Mouse (Mus musculus): Measurements from ENCODE around the gene Chga. TPM values are rescaled to one million over a fixed set of nuclear protein-coding genes. Genes with fewer than 3 reads are reported as not detected.

The Chga gene
- polyA plus RNA-seq, 1 experiment from 2014 or later, result 0.54 TPM

DNA sequence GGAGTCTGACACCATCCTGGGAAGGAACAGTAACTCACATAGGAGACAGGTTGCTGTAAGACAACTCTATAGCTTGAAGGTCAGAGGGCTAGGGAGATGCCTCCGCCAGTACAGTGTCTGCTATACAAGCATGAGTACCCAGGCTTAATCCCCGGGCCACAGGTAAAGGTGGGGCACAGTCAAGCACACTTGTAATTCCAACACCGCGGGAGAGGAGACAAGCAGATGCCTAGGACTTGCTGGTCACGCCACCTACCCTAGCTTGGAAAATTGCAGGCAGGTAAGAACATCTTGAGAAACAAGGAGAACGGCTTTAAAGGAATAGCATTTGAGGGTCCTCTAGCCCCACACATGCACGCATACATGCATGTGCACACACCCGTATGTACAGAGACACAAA lies 52.3 kb downstream of the Chga start:
- DNase-seq (ENCODE audit: low spot score), result peak; percentile 65
- Histone ChIP-seq H3K4me2 (replicated peaks; ENCODE audit: low read depth, low read length) (no peak overlapping the region), H3K4me3 (ENCODE audit: low read depth, low read length) (no peak overlapping the region), H3K9me3 (ENCODE audit: low read length) (no peaks in the 10 kb centered on the region), H3K9ac (replicated peaks; ENCODE audit: low read depth) (no peak overlapping the region), H3K36me3 (ENCODE audit: insufficient read depth, low read length) (no peaks in the 10 kb centered on the region), H3K4me1 (ENCODE audit: insufficient read depth, low read depth, low read length) (no peaks in the 10 kb centered on the region), H3K27me3 (replicated peaks; ENCODE audit: insufficient read depth, low read length) (no peaks in the 10 kb centered on the region), H3K27ac (ENCODE audit: low read length) (no peak overlapping the region)
- peak; percentile 87 for ATAC-seq
- 76% methylated on average over 8 of the region's 8 CpGs for WGBS
- TF ChIP-seq CTCF (IDR thresholded peaks at IDR 0.05), result peak; percentile 59
- TF ChIP-seq EP300 (IDR thresholded peaks at IDR 0.05), result no peak

DNA sequence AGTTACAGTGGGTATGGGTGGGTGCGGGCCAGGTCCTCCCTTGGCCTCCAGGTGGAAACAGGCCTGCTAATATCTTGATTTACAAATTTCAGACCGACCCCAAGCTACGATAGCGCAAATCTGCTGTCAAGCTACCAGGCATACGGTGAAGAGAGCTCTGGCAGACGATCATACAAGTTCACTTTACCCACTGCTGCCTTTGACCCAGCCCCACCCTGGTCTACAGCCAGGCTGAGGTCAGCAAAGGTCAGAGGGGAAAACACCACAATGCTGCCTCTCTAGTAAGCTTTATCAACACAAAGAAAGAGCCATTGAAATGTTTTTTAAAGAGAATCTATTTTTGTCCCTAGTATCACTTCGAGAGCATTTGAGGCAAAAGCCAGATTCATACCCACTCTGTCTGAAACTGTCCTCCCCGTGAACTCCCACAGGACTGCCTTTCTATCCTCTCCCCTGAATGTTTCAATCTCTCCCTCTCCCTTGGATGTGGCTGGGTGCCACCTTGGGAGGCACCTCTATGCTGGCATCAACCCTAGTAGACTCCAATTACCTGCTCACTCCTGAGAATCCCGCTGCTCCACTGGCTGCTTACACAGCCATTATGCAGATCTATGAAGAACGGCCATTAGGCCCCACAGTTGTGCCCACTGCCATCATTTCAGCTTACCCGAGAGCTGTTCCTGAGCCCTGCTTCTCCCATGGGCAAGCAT lies 53.2 kb downstream of the Chga start:
- H3K9me3 ChIP-seq (ENCODE audit: low read length), result no peaks in the 10 kb centered on the region
- DNase-seq (ENCODE audit: low spot score) (no peak), ATAC-seq (no peak)
- no peak overlapping the region for H3K4me3 ChIP-seq (ENCODE audit: low read depth, low read length)
- 79% methylated on average over 11 of the region's 11 CpGs for WGBS
- no peaks in the 10 kb centered on the region for H3K36me3 ChIP-seq (ENCODE audit: insufficient read depth, low read length)
- TF ChIP-seq CTCF (IDR thresholded peaks at IDR 0.05) (no peak), EP300 (IDR thresholded peaks at IDR 0.05) (no peak)
- H3K4me2 ChIP-seq (replicated peaks; ENCODE audit: low read depth, low read length), result no peak overlapping the region
- H3K9ac ChIP-seq (replicated peaks; ENCODE audit: low read depth), result no peak overlapping the region
- H3K27me3 ChIP-seq (replicated peaks; ENCODE audit: insufficient read depth, low read length), result no peaks in the 10 kb centered on the region
- H3K4me1 ChIP-seq (ENCODE audit: insufficient read depth, low read depth, low read length), result no peaks in the 10 kb centered on the region
- H3K27ac ChIP-seq (ENCODE audit: low read length), result no peak overlapping the region

DNA sequence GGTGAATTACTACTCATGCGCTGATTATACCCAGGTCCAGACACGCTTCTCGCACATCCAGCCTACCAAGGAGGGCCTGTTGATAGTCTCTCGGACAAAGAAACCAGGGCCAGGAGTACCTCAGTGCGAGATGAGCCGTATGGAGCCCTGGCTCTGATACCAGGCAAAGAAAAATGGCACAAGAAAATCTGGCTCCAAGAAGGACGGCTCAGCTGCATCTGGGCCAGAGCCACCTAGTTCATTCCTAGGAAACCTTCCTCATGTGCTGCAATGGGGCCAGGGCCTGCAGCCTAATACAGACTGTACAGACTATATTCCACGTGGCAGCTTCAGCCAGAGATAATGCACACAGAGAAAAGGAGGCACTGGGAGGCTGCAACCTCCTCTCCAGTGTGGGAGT lies 56.2 kb downstream of the Chga start:
- Histone ChIP-seq H3K27ac (ENCODE audit: low read length) (no peak overlapping the region), H3K4me2 (replicated peaks; ENCODE audit: low read depth, low read length) (no peak overlapping the region), H3K4me3 (ENCODE audit: low read depth, low read length) (no peak overlapping the region), H3K4me1 (ENCODE audit: insufficient read depth, low read depth, low read length) (no peaks in the 10 kb centered on the region), H3K9ac (replicated peaks; ENCODE audit: low read depth) (no peak overlapping the region), H3K27me3 (replicated peaks; ENCODE audit: insufficient read depth, low read length) (no peaks in the 10 kb centered on the region), H3K9me3 (ENCODE audit: low read length) (no peaks in the 10 kb centered on the region), H3K36me3 (ENCODE audit: insufficient read depth, low read length) (no peaks in the 10 kb centered on the region)
- ATAC-seq, result no peak
- no peak for TF ChIP-seq CTCF (IDR thresholded peaks at IDR 0.05)
- no peak for TF ChIP-seq EP300 (IDR thresholded peaks at IDR 0.05)
- WGBS, result 87% methylated on average over 8 of the region's 8 CpGs
- DNase-seq (ENCODE audit: low spot score), result no peak

DNA sequence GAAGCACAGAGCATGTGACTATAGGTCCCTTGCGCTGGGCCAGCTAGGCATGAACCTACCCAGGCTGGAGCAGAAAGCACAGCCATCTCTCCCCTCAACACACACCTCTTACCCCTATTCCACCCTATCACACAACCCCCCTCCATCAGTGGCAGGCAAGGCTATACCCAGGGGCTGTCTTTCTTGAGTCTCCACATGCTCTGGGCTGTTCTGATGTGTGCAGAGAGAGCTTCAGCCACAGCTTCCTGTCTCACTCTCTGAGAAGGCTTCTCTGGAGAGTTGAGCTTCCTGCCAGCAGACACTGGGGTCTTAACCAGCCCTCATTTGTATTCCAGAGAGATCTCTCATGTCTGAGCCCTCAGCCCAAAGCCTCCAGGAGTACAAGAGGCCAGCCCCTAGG lies 57.7 kb downstream of the Chga start:
- Histone ChIP-seq H3K9me3 (ENCODE audit: low read length) (no peaks in the 10 kb centered on the region), H3K4me2 (replicated peaks; ENCODE audit: low read depth, low read length) (no peak overlapping the region), H3K27ac (ENCODE audit: low read length) (no peak overlapping the region), H3K4me1 (ENCODE audit: insufficient read depth, low read depth, low read length) (no peaks in the 10 kb centered on the region), H3K36me3 (ENCODE audit: insufficient read depth, low read length) (no peaks in the 10 kb centered on the region), H3K27me3 (replicated peaks; ENCODE audit: insufficient read depth, low read length) (no peaks in the 10 kb centered on the region), H3K9ac (replicated peaks; ENCODE audit: low read depth) (no peak overlapping the region), H3K4me3 (ENCODE audit: low read depth, low read length) (no peak overlapping the region)
- 96% methylated on average over 1 of the region's 1 CpGs for WGBS
- DNase-seq (ENCODE audit: low spot score), result no peak
- ATAC-seq, result no peak
- TF ChIP-seq CTCF (IDR thresholded peaks at IDR 0.05) (no peak), EP300 (IDR thresholded peaks at IDR 0.05) (no peak)

DNA sequence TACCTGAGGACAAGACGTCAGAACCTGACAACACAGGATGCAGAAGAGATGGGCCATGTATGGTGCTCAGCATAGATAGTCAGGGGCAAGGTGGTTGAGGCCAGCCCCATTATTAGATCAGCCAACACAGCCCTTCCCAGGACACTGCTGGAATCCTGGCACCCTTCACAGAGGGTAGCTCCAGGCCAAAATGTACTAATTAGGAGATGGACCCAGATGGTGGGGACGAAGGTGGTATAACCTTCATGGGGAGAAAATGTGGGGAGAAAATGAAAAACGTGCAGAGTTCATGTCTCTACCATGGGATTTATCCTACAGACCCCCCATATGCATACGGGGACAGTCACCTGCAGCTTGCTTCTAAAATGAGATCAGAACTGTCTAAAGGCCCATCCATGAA lies 58.6 kb downstream of the Chga start:
- ATAC-seq, result no peak
- WGBS, result 85% methylated on average over 4 of the region's 4 CpGs

More for the DNA sequence above, 58.6 kb downstream of the Chga start:
- Histone ChIP-seq H3K36me3 (ENCODE audit: insufficient read depth, low read length) (no peaks in the 10 kb centered on the region), H3K4me2 (replicated peaks; ENCODE audit: low read depth, low read length) (no peak overlapping the region), H3K27me3 (replicated peaks; ENCODE audit: insufficient read depth, low read length) (no peaks in the 10 kb centered on the region), H3K4me1 (ENCODE audit: insufficient read depth, low read depth, low read length) (no peaks in the 10 kb centered on the region), H3K4me3 (ENCODE audit: low read depth, low read length) (no peak overlapping the region), H3K27ac (ENCODE audit: low read length) (no peak overlapping the region), H3K9me3 (ENCODE audit: low read length) (no peaks in the 10 kb centered on the region), H3K9ac (replicated peaks; ENCODE audit: low read depth) (no peak overlapping the region)
- no peak for TF ChIP-seq CTCF (IDR thresholded peaks at IDR 0.05)
- DNase-seq (ENCODE audit: low spot score), result no peak

Other genes with a start within 250 kb of the Chga start
- gene Lgmn, start 115.2 kb upstream of the Chga start, polyA plus RNA-seq (2015; fragmentation: Nextera tagmentation; extraction: Ambion mirVana), result 174 and 198 TPM in 2 replicates
- 27.5 and 29.8 TPM in 2 replicates for gene Golga5, start 85.8 kb upstream of the Chga start, polyA plus RNA-seq (2015; fragmentation: Nextera tagmentation; extraction: Ambion mirVana)
- 9.7 and 10.9 TPM in 2 replicates for gene Itpk1, start 150.0 kb downstream of the Chga start, polyA plus RNA-seq (2015; fragmentation: Nextera tagmentation; extraction: Ambion mirVana)
- gene Moap1, start 188.7 kb downstream of the Chga start, polyA plus RNA-seq (2015; fragmentation: Nextera tagmentation; extraction: Ambion mirVana), result 9.7 and 10.1 TPM in 2 replicates
- gene Tmem251, start 188.8 kb downstream of the Chga start, polyA plus RNA-seq (2015; fragmentation: Nextera tagmentation; extraction: Ambion mirVana), result 9.9 and 12.5 TPM in 2 replicates
- gene Gm28051, start 202.8 kb downstream of the Chga start, polyA plus RNA-seq (2015; fragmentation: Nextera tagmentation; extraction: Ambion mirVana), result not detected in 2 replicates
- 15.1 and 17.6 TPM in 2 replicates for gene Gon7, start 202.8 kb downstream of the Chga start, polyA plus RNA-seq (2015; fragmentation: Nextera tagmentation; extraction: Ambion mirVana)
- gene Ubr7, start 203.0 kb downstream of the Chga start, polyA plus RNA-seq (2015; fragmentation: Nextera tagmentation; extraction: Ambion mirVana), result 20.7 and 23.1 TPM in 2 replicates
- 11.8 and 12.2 TPM in 2 replicates for gene Gm20604, start 203.7 kb downstream of the Chga start, polyA plus RNA-seq (2015; fragmentation: Nextera tagmentation; extraction: Ambion mirVana)

All from lung, postnatal 0 days (tissue).